Mouse (Mus musculus): ENCODE measurements around the gene Ccpg1os.

DNA sequence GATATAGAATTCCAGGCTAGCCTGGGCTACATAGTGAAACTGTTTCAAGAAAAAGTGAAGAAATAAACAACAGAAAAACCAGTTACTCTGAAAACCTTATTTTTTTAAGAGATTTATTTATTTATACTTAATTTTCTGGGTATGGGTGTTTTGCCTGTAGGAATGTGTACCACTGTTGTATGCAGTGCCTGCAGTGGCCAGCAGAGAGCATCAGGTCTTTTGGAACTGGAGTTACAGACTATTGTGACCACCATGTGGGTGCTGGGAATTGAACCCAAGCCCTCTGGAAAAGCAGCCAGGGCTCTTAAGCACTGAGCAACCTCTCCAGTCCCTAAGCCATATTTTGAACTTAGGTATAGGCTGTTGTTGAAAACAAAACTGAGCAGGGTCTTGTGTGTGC, 12.2 kb downstream of the Ccpg1os start:
- TF ChIP-seq CTCF (IDR thresholded peaks at IDR 0.05 in 2 of 3, conservative IDR thresholded peaks at IDR 0.05 in 1 of 3; ENCODE audit: control insufficient read depth in 1 of 3, insufficient read depth in 1 of 3, low read depth in 2 of 3, low read length in 3 of 3, poor library complexity in 1 of 3, severe bottlenecking in 1 of 3), result peak; percentile 17 to 32 (median 25); a peak in 5 of 6 replicates
- no peak for TF ChIP-seq ELF1 (IDR thresholded peaks at IDR 0.05; ENCODE audit: low read depth, low read length)
- TF ChIP-seq CHD2 (IDR thresholded peaks at IDR 0.05; ENCODE audit: low read length), result no peak
- no peak for TF ChIP-seq EP300 (IDR thresholded peaks at IDR 0.05; ENCODE audit: low read depth in 1 of 2, low read length in 2 of 2)
- TF ChIP-seq POLR2A (IDR thresholded peaks at IDR 0.05; ENCODE audit: control insufficient read depth in 1 of 2, insufficient read depth in 1 of 2, low read depth in 1 of 2, low read length in 2 of 2, poor library complexity in 1 of 2), result no peak
- no peak for TF ChIP-seq USF1 (IDR thresholded peaks at IDR 0.05; ENCODE audit: low read depth, low read length)
- TF ChIP-seq ZC3H11A (IDR thresholded peaks at IDR 0.05; ENCODE audit: low read depth, low read length), result no peak
- no peak for TF ChIP-seq JUND (IDR thresholded peaks at IDR 0.05; ENCODE audit: low read depth, low read length)
- no peak for TF ChIP-seq NRF1 (IDR thresholded peaks at IDR 0.05; ENCODE audit: insufficient read depth, low read depth, low read length, poor library complexity, severe bottlenecking)
- no peak for TF ChIP-seq GATA1 (IDR thresholded peaks at IDR 0.05; ENCODE audit: low read depth, low read length)
- no peak for TF ChIP-seq E2F4 (IDR thresholded peaks at IDR 0.05; ENCODE audit: borderline replicate concordance, low read depth, low read length)
- TF ChIP-seq MAFK (IDR thresholded peaks at IDR 0.05; ENCODE audit: borderline replicate concordance, low read depth, low read length), result no peak
- TF ChIP-seq ETS1 (IDR thresholded peaks at IDR 0.05; ENCODE audit: low read depth, low read length), result no peak
- no peak for TF ChIP-seq USF2 (IDR thresholded peaks at IDR 0.05; ENCODE audit: borderline replicate concordance in 1 of 2, insufficient read depth in 1 of 2, low read depth in 1 of 2, low read length in 2 of 2)

Data from MEL (cell line).